Mouse (Mus musculus) megakaryocyte, embryonic 14.5 days (primary cell): ENCODE measurements around the gene Naif1.

Source experiments
- FLI1 ChIP-seq: IDR thresholded peaks from 2 replicates; pipeline ENCODE4 v1.6.1; 2012; ENCODE audit warnings: low read length, inconsistent platforms, mixed read lengths
- GATA1 ChIP-seq: IDR thresholded peaks from 3 replicates; pipeline ENCODE4 v1.6.1; 2012; ENCODE audit warnings: mixed read lengths, low read length, inconsistent platforms, borderline replicate concordance

- no peak for TF ChIP-seq GATA1
- TF ChIP-seq FLI1: no peak
Measured at GRCm38 (mm10) chr2:32484933-32485332, 34.7 kb downstream of the Naif1 start.
